Mouse (Mus musculus): ENCODE data around the gene Ceacam16. TPM values are rescaled to one million over a fixed set of nuclear protein-coding genes. Genes with fewer than 3 reads are reported as not detected.

Gene Ceacam16
- polyA plus RNA-seq, 1 experiment from 2014 or later = not detected

DNA sequence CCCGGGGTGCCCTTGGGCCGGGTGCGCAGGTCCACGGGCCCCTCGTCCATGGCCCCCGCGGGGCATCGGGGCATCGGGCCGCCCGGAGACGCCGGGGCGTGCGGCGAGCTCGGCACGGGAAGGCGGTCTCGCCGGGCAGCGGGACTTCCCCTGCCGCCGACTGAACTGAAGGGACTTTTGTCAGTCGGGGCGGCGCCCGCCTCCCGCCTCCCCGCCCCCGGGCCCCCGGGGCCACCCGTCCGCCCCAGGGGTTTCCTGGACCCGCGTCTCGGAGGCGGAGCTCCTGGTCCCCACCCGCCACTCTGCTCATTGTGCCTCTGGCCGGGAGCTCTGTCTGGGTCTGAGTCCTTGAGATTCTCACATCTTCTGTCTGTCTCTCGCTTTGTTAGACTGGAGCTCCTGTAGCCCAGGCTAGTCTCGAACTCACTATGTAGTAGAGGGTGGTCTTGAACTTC is 38.5 kb downstream of the Ceacam16 start, which contains the start of gene Bcl3:
Bcl3 (minus strand) TSS at position 167 of the 455 bp plus-strand sequence.
- Histone ChIP-seq H3K27me3 (ENCODE audit: control insufficient read depth, insufficient read depth, low read length) (peaks cover 40% of the 10 kb centered on the region), H3K27ac (replicated peaks; ENCODE audit: low read depth, low read length) (no peak within 1 kb of the TSS), H3K36me3 (ENCODE audit: control insufficient read depth, insufficient read depth, low read length) (no peaks in the 10 kb centered on the region), H3K4me2 (ENCODE audit: low read length) (peak within 1 kb of the TSS; percentile 49), H3K4me3 (replicated peaks; ENCODE audit: low read depth, low read length) (peak within 1 kb of the TSS; percentile 19), H3K4me1 (ENCODE audit: control insufficient read depth, insufficient read depth, low read length) (peaks cover 4% of the 10 kb centered on the region), H3K9me3 (ENCODE audit: control insufficient read depth, low read length) (no peaks in the 10 kb centered on the region), H3K9ac (replicated peaks; ENCODE audit: low read length) (peak within 1 kb of the TSS; percentile 45; the same call in 1 of the 2 replicates)
- WGBS = 1% methylated on average over 32 of the region's 42 CpGs
- ATAC-seq (ENCODE audit: low FRiP score, low TSS enrichment) (no peak), DNase-seq (peak; percentile 16)

DNA sequence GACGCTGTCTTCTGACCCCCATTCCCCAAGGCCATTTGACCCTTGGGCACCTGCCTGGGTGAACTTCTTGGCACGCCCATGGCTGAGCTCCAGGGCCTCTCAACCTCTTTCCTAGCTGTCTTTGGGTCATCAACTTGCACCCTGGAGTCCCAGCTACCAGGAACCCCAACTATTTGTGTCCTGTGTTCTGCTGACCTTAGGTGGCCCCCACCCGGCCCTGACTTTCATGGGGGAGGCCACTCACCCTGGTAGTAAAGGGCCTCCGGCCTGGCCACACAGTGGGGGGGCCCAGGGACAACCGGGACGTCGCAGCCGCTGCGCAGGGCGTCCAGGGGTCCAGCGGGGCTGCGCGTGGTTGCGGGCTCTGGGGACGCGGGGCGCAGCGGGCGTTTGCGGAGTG is 38.9 kb downstream of the Ceacam16 start:
- H3K4me2 ChIP-seq (ENCODE audit: low read length) = peak overlapping the region; percentile 49
- peaks cover 40% of the 10 kb centered on the region for H3K27me3 ChIP-seq (ENCODE audit: control insufficient read depth, insufficient read depth, low read length)
- H3K9ac ChIP-seq (replicated peaks; ENCODE audit: low read length) = peak overlapping the region; percentile 45; the same call in 1 of the 2 replicates
- H3K36me3 ChIP-seq (ENCODE audit: control insufficient read depth, insufficient read depth, low read length) = no peaks in the 10 kb centered on the region
- no peaks in the 10 kb centered on the region for H3K9me3 ChIP-seq (ENCODE audit: control insufficient read depth, low read length)
- ATAC-seq (ENCODE audit: low FRiP score, low TSS enrichment) = no peak
- no peak overlapping the region for H3K27ac ChIP-seq (replicated peaks; ENCODE audit: low read depth, low read length)
- peak overlapping the region; percentile 19 for H3K4me3 ChIP-seq (replicated peaks; ENCODE audit: low read depth, low read length)
- peaks cover 7% of the 10 kb centered on the region for H3K4me1 ChIP-seq (ENCODE audit: control insufficient read depth, insufficient read depth, low read length)
- 5% methylated on average over 16 of the region's 20 CpGs for WGBS
- no peak for DNase-seq

DNA sequence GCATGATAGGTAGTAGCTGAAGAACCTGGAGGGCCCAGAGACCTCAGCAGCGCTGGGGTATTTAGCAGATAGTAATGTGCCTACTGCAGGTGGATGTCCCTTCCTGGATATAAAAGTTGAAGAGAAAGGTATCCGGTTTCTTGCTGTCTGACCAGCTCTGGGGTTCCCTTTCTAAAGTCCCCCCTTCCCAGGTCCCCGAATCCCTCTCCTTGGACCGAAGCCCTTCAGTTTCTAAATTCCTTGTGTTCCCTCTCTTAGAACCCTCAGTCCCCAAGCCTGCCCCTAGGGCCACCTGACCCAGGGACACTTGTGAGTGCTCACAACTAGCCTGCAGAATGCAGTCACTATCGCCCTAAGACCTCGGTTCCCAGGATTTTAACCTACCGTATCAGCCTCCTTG is 39.5 kb downstream of the Ceacam16 start:
- Histone ChIP-seq H3K4me1 (ENCODE audit: control insufficient read depth, insufficient read depth, low read length) (peaks cover 10% of the 10 kb centered on the region), H3K4me2 (ENCODE audit: low read length) (no peak overlapping the region), H3K27ac (replicated peaks; ENCODE audit: low read depth, low read length) (no peak overlapping the region), H3K9ac (replicated peaks; ENCODE audit: low read length) (no peak overlapping the region), H3K9me3 (ENCODE audit: control insufficient read depth, low read length) (no peaks in the 10 kb centered on the region), H3K36me3 (ENCODE audit: control insufficient read depth, insufficient read depth, low read length) (no peaks in the 10 kb centered on the region), H3K27me3 (ENCODE audit: control insufficient read depth, insufficient read depth, low read length) (peaks cover 40% of the 10 kb centered on the region), H3K4me3 (replicated peaks; ENCODE audit: low read depth, low read length) (no peak overlapping the region)
- DNase-seq (no peak), ATAC-seq (ENCODE audit: low FRiP score, low TSS enrichment) (no peak)
- WGBS = 54% methylated on average over 7 of the region's 7 CpGs

DNA sequence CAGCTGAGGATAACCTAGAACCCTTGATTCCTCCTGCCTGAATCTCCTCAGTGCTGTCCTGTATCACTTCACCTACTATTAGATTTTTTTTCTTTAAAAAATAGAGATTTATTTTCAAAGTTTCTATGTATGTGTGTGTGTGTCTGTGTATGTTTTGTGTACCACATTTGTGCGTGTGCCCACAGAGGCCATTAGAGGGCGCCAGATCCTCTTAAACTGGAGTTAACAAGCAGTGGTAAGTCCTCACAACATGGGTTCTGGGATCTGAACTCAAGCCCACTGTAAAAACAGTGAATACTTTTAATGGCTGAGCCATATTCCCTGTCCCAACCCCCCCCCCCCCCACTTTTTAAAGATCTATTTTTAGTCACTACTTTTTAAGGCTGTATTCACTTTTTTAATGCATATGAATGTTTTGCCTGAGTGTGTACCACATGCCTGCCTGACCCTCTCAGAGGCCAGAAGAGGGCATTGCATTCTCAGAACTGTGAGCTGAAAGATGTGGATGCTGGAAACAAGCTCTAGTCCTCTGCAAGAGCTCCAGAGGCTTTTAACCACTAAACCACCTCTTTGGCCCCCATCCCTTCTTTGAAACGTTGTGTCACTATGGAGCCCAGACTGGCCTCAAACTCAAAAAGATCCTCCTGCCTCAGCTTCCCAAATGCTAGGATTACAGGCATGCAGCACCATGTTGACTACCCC is 40.6 kb downstream of the Ceacam16 start:
- WGBS = 75% methylated on average over 3 of the region's 3 CpGs
- peaks cover 16% of the 10 kb centered on the region for H3K4me1 ChIP-seq (ENCODE audit: control insufficient read depth, insufficient read depth, low read length)
- no peak overlapping the region for H3K27ac ChIP-seq (replicated peaks; ENCODE audit: low read depth, low read length)
- no peak overlapping the region for H3K9ac ChIP-seq (replicated peaks; ENCODE audit: low read length)
- H3K4me3 ChIP-seq (replicated peaks; ENCODE audit: low read depth, low read length) = no peak overlapping the region
- H3K9me3 ChIP-seq (ENCODE audit: control insufficient read depth, low read length) = no peaks in the 10 kb centered on the region
- H3K4me2 ChIP-seq (ENCODE audit: low read length) = no peak overlapping the region
- ATAC-seq (ENCODE audit: low FRiP score, low TSS enrichment) (no peak), DNase-seq (no peak)
- no peaks in the 10 kb centered on the region for H3K36me3 ChIP-seq (ENCODE audit: control insufficient read depth, insufficient read depth, low read length)
- peaks cover 40% of the 10 kb centered on the region for H3K27me3 ChIP-seq (ENCODE audit: control insufficient read depth, insufficient read depth, low read length)

DNA sequence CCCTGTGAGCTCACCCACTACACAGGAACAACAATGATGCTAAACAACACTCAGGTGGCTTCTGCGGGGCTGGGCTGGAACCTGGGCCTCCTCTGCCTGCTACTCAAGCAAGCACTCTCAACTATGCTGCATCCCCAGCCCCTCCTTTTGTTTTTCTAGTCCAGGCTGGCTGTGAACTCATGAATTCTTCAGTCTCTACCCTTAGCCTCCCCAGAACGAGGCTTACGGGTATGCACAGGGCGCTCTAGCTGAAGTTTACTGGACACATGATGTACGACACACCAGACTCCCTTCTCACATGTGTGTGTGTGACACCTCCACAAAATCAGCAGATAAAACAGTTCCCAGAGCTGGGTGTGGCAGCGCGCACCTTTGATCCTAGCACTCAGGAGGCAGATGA is 42.2 kb downstream of the Ceacam16 start:
- no peaks in the 10 kb centered on the region for H3K36me3 ChIP-seq (ENCODE audit: control insufficient read depth, insufficient read depth, low read length)
- H3K4me1 ChIP-seq (ENCODE audit: control insufficient read depth, insufficient read depth, low read length) = peaks cover 12% of the 10 kb centered on the region
- H3K27ac ChIP-seq (replicated peaks; ENCODE audit: low read depth, low read length) = no peak overlapping the region
- WGBS = 90% methylated on average over 7 of the region's 7 CpGs
- H3K27me3 ChIP-seq (ENCODE audit: control insufficient read depth, insufficient read depth, low read length) = peaks cover 30% of the 10 kb centered on the region
- H3K9me3 ChIP-seq (ENCODE audit: control insufficient read depth, low read length) = no peaks in the 10 kb centered on the region
- no peak overlapping the region for H3K4me3 ChIP-seq (replicated peaks; ENCODE audit: low read depth, low read length)
- no peak overlapping the region for H3K9ac ChIP-seq (replicated peaks; ENCODE audit: low read length)
- DNase-seq (no peak), ATAC-seq (ENCODE audit: low FRiP score, low TSS enrichment) (no peak)
- no peak overlapping the region for H3K4me2 ChIP-seq (ENCODE audit: low read length)

DNA sequence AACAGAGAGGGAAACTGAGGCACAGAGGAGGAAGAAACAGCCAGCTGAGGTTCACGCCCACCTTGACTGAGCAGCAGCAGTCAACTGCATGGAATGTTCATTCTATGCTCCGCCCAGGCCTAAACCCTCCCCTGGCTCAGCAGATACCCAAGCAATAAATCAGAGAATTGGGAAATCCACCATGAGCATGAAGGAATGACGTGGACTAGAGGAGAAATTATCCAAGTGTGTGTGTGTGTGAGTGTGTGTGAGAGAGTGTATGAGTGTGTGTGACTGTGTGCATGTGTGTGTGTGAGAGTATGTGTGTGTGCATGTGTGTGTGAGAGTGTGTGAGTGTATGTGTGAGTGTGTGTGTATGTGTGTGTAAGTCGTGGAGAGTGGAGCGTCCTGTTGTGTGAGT is 42.7 kb downstream of the Ceacam16 start:
- 86% methylated on average over 5 of the region's 5 CpGs for WGBS
- H3K27ac ChIP-seq (replicated peaks; ENCODE audit: low read depth, low read length) = no peak overlapping the region
- H3K36me3 ChIP-seq (ENCODE audit: control insufficient read depth, insufficient read depth, low read length) = no peaks in the 10 kb centered on the region
- H3K4me1 ChIP-seq (ENCODE audit: control insufficient read depth, insufficient read depth, low read length) = peaks cover 12% of the 10 kb centered on the region
- DNase-seq (no peak), ATAC-seq (ENCODE audit: low FRiP score, low TSS enrichment) (no peak)
- H3K9me3 ChIP-seq (ENCODE audit: control insufficient read depth, low read length) = no peaks in the 10 kb centered on the region
- no peak overlapping the region for H3K9ac ChIP-seq (replicated peaks; ENCODE audit: low read length)
- H3K4me3 ChIP-seq (replicated peaks; ENCODE audit: low read depth, low read length) = no peak overlapping the region
- H3K27me3 ChIP-seq (ENCODE audit: control insufficient read depth, insufficient read depth, low read length) = peaks cover 25% of the 10 kb centered on the region
- H3K4me2 ChIP-seq (ENCODE audit: low read length) = no peak overlapping the region

DNA sequence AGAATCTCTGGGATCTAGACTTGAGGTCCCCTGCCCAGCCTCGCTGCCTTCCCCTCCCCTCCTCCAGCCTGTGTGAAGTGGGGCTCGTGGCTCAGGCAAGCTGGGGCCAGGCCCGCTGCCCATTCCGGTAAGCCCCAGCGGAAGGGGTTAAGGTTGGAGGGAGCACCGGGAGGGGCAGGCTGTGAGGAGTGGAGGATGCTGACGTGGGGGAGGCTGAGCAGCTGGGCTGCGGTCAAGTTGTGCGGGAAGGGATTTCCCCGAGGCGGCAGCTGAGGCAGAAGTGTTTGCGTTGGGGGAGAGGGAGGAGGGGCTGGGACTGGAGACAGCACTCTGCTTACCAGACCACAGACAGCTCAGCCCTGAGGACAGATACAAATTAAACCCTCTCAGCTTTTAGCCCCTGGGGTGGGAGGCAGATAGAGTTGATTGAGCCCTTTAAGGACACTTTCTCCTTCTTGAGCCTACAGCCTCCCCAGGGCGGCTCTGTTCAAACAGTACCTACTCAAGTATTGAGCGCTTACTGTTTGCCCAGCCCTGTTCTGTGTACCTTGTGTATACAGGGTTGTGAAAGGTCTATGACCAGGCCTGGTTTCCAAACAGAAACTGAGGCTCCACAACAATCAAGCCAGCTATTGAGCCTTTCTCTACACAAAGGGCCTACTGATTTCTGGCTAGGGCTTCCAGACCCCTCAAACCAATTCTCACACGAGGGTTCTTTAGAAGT is 43.6 kb downstream of the Ceacam16 start:
- Histone ChIP-seq H3K36me3 (ENCODE audit: control insufficient read depth, insufficient read depth, low read length) (no peaks in the 10 kb centered on the region), H3K4me1 (ENCODE audit: control insufficient read depth, insufficient read depth, low read length) (peaks cover 12% of the 10 kb centered on the region), H3K4me3 (replicated peaks; ENCODE audit: low read depth, low read length) (no peak overlapping the region), H3K9me3 (ENCODE audit: control insufficient read depth, low read length) (no peaks in the 10 kb centered on the region), H3K27me3 (ENCODE audit: control insufficient read depth, insufficient read depth, low read length) (peaks cover 20% of the 10 kb centered on the region), H3K9ac (replicated peaks; ENCODE audit: low read length) (no peak overlapping the region), H3K4me2 (ENCODE audit: low read length) (peak overlapping the region; percentile 54), H3K27ac (replicated peaks; ENCODE audit: low read depth, low read length) (no peak overlapping the region)
- DNase-seq (peak; percentile 65), ATAC-seq (ENCODE audit: low FRiP score, low TSS enrichment) (peak; percentile 53)
- WGBS = 6% methylated on average over 15 of the region's 15 CpGs

DNA sequence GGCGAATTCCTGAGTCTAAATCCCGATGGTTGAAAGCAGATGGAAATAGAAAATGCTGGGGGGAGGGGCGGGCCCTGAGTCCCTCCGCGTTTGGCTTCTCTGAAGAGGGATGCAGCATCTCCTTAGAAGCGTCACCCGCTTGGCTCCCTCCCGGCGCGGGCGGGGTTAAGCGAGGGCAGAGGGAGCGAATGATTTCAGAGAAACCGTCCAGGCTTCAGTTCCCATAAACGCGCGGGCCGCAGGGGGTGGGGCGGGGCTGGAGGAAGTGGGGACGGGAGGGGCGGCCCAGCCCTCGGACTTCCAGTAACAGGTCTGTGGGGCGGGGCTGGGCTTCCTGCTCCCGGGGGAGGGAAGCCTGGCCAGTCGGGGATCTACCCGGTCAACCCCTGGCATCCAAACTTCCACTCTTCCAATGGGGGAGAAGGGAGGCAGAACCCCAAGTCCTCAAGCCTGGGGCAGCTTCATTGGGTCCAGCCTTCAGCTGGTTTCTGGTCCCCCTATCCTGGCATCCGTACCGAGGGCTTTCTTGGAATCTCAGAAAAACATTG is 44.8 kb downstream of the Ceacam16 start:
- ATAC-seq (ENCODE audit: low FRiP score, low TSS enrichment) (peak; percentile 41), DNase-seq (peak; percentile 75)
- Histone ChIP-seq H3K27me3 (ENCODE audit: control insufficient read depth, insufficient read depth, low read length) (peaks cover 17% of the 10 kb centered on the region), H3K4me2 (ENCODE audit: low read length) (peak overlapping the region; percentile 54), H3K36me3 (ENCODE audit: control insufficient read depth, insufficient read depth, low read length) (no peaks in the 10 kb centered on the region), H3K27ac (replicated peaks; ENCODE audit: low read depth, low read length) (no peak overlapping the region), H3K9me3 (ENCODE audit: control insufficient read depth, low read length) (no peaks in the 10 kb centered on the region), H3K9ac (replicated peaks; ENCODE audit: low read length) (peak overlapping the region; percentile 58), H3K4me1 (ENCODE audit: control insufficient read depth, insufficient read depth, low read length) (peaks cover 13% of the 10 kb centered on the region), H3K4me3 (replicated peaks; ENCODE audit: low read depth, low read length) (peak overlapping the region; percentile 34)
- under 1% methylated on average over 28 of the region's 28 CpGs for WGBS

Data from midbrain, embryonic 14.5 days (tissue).